Mouse (Mus musculus) hindbrain, postnatal 0 days (tissue): ENCODE results near the gene Gm45844. TPM values are rescaled to one million over a fixed set of nuclear protein-coding genes. Genes with fewer than 3 reads are reported as not detected.

Source experiments
- ATAC-seq: fragments of 200-750 bp; cut with Nextera tagmentation; 2 replicates; pipeline ENCODE4 v1.8.0; 2017; ENCODE audit warnings: mild to moderate bottlenecking, moderate TSS enrichment, moderate library complexity
- DNase-seq: peaks from one replicate; pipeline ENCODE4 v3.0.0-alpha.2; 2015; ENCODE audit warnings: low spot score
- H3K27ac ChIP-seq: fragments of 300-500 bp; sonication (generic); 2 replicates; pipeline ENCODE4 v1.5.1; 2014; ENCODE audit warnings: mild to moderate bottlenecking
- H3K27me3 ChIP-seq: fragments of 300-500 bp; sonication (generic); 2 replicates; pipeline ENCODE4 v1.6.1; 2014; ENCODE audit warnings: low read length, mixed read lengths; ENCODE audit not compliant: insufficient read depth
- H3K36me3 ChIP-seq: fragments of 300-500 bp; sonication (generic); 2 replicates; pipeline ENCODE4 v1.6.1; 2014; ENCODE audit warnings: low read length, mixed read lengths; ENCODE audit not compliant: insufficient read depth
- H3K4me1 ChIP-seq: fragments of 300-500 bp; sonication (generic); 2 replicates; pipeline ENCODE4 v1.6.1; 2014; ENCODE audit warnings: antibody characterized with exemption, low read length, mixed read lengths; ENCODE audit not compliant: insufficient read depth
- H3K4me2 ChIP-seq: fragments of 300-500 bp; sonication (generic); 2 replicates; pipeline ENCODE4 v1.6.1; 2014; ENCODE audit warnings: low read depth, mild to moderate bottlenecking, low read length, moderate library complexity, mixed read lengths
- H3K4me3 ChIP-seq: fragments of 300-500 bp; sonication (generic); 2 replicates; pipeline ENCODE4 v1.5.1; 2014; ENCODE audit warnings: low read length
- H3K9ac ChIP-seq: fragments of 300-500 bp; sonication (generic); replicated peaks from 2 replicates; pipeline ENCODE4 v1.6.1; 2014; ENCODE audit warnings: mild to moderate bottlenecking, low read length, moderate library complexity, mixed read lengths
- H3K9me3 ChIP-seq: fragments of 300-500 bp; sonication (generic); 2 replicates; pipeline ENCODE4 v1.6.1; 2016; ENCODE audit warnings: low read length, mixed read lengths
- CTCF ChIP-seq: IDR thresholded peaks from 2 replicates; pipeline ENCODE4 v1.5.1; 2016; ENCODE audit warnings: antibody characterized with exemption, control low read depth, low read depth
- WGBS: fragments of 180-500 bp; shearing (Covaris S2); extraction: QIAGEN DNeasy Blood & Tissue Kit; methylation state at CpG from one replicate; pipeline ENCODE4 v1.1.7; 2014; 5-methylcytosine and 5-hydroxymethylcytosine counted together
- microRNA-seq, 2 experiments: library from miRNA; unstranded; fragments of <30 nt; microRNA quantifications; one replicate each; pipeline ENCODE4; 2016
- polyA plus RNA-seq: library from polyadenylated mRNA; unstranded; fragments of >200 nt; fragmentation: Nextera tagmentation; extraction: Ambion mirVana; gene quantifications from 2 replicates; pipeline ENCODE4 v1.2.1, GENCODE M21; 2015
- total RNA-seq: library from RNA; depleted of rRNA; stranded (reverse); fragments of >200 nt; gene quantifications from 2 replicates; pipeline ENCODE4 v1.2.3, GENCODE M21; 2014; rRNA removed

Gm45844 gene
- total and polyA plus RNA-seq, 2 experiments from 2014 or later, result 8.5 to 13.6 TPM

DNA sequence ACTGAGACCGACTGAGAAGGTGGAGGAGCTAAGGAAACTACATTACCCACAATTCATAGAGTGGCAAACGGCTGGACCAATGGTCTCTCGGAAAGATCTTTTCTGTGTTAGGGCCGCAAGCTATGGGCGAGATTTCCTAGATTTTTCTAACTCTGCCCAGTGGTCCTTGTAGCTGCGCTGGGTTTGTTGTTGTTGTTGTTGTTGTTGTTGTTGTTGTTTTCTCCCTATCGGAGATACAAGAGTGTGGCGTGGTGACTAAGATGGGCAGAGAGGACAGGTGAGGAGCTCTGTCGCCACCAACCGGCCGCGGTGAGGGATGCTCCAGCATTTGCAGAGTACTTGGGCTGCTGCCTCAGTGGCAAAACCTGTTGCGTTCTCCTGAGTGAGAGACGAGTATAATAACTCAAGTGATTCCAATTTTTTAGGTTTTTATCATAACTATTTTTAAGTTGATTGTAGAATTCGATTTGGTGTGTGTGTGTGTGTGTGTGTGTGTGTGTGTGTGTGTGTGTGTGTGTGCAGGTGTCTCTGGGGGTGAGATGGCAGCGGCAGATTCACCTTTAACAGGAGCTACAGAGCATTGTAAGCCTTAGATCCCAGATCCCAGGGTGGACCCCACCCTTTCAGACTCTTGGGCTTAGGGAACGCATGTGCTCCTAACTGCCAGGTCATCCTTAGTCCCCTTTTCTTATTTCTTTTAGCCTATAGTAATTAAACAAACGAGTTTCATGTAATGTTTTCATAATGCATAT lies 89.7 kb downstream of the Gm45844 start:
- H3K36me3 ChIP-seq, result 0 out of 2 replicates have a peak, but pooled peaks cover 4% of the 10 kb centered on the region
- DNase-seq (peak; percentile 82), ATAC-seq (peak; percentile 97)
- no peaks in the 10 kb centered on the region for H3K27me3 ChIP-seq
- H3K9ac ChIP-seq, result 0 out of 2 replicates have a peak overlapping the region, but pooled peaks have one; percentile 14
- H3K9me3 ChIP-seq, result no peaks in the 10 kb centered on the region
- peak overlapping the region; percentile 50 for H3K4me2 ChIP-seq
- H3K4me3 ChIP-seq, result peak overlapping the region; percentile 50
- no peaks in the 10 kb centered on the region for H3K4me1 ChIP-seq
- no peak overlapping the region for H3K27ac ChIP-seq
- WGBS, result 13% methylated on average over 18 of the region's 18 CpGs
- peak; percentile 82 for TF ChIP-seq CTCF

DNA sequence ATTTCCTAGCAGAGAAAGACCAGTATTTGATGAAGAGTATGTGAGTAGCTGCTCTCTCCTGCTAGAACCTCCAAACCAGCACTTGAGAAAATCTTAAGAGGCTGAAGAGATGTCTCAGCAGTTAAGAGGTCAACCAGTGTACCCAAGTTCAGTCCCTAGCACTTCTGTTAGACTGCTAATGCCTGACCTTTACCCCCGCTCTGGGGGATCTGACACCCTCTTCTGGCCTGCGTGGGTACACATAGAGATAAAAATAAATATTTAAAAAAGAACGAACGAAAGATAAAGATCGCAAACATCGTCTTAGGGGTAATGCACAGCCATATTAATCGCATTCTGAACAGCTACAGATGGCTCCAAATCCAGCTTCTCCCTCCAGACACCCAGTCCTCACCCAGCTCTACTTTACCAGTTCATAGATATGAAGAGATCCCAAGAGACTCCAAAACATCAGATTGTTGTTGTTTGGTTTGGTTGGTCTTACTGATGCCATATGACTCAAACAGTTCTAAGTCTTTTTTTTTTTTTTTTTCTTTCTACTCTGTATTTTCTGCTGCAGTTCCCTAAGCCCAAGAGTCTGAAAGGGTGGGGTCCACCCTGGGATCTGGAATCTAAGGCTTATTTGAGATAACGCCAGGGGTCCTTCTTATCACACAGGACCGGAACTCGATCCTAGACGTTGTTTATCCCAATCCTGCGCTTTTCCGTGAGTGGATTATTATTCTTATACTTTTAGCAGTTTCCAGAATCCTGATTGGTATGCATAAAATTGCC lies 90.5 kb downstream of the Gm45844 start:
- H3K4me3 ChIP-seq, result peak overlapping the region; percentile 50
- peak overlapping the region; percentile 50 for H3K4me2 ChIP-seq
- H3K9ac ChIP-seq, result 0 out of 2 replicates have a peak overlapping the region, but pooled peaks have one; percentile 14
- H3K36me3 ChIP-seq, result peaks cover 10% of the 10 kb centered on the region; the same call in 1 of the 2 replicates
- 39% methylated on average over 13 of the region's 13 CpGs for WGBS
- no peak for TF ChIP-seq CTCF
- H3K27ac ChIP-seq, result no peak overlapping the region
- no peaks in the 10 kb centered on the region for H3K27me3 ChIP-seq
- DNase-seq (no peak), ATAC-seq (peak; percentile 75)
- H3K9me3 ChIP-seq, result no peaks in the 10 kb centered on the region
- H3K4me1 ChIP-seq, result no peaks in the 10 kb centered on the region

DNA sequence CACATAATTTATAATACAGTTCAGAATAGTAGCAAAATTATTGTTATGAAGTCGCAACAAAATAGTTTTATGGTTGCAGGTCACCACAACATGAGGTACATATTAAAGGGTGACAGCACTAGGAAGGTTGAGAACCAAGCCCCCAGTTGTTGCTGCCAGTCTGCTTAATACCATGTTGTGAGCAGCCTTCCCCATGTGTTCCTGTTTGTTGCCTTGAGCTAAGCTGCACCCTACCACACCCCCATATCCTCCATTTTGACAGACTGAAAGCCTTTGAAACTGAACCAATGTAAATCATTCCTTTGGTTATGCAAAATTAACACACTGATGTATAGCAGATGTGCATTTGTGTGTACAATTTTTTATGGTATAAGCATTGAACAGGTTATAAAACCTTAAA lies 92.2 kb downstream of the Gm45844 start:
- H3K27ac ChIP-seq, result no peak overlapping the region
- DNase-seq (no peak), ATAC-seq (no peak)
- H3K9me3 ChIP-seq, result no peaks in the 10 kb centered on the region
- no peak overlapping the region for H3K4me3 ChIP-seq
- no peak overlapping the region for H3K9ac ChIP-seq
- TF ChIP-seq CTCF, result no peak
- no peaks in the 10 kb centered on the region for H3K4me1 ChIP-seq
- H3K27me3 ChIP-seq, result no peaks in the 10 kb centered on the region
- H3K36me3 ChIP-seq, result peaks cover 26% of the 10 kb centered on the region
- no peak overlapping the region for H3K4me2 ChIP-seq
- WGBS, result 92% methylated on average over 1 of the region's 1 CpGs

DNA sequence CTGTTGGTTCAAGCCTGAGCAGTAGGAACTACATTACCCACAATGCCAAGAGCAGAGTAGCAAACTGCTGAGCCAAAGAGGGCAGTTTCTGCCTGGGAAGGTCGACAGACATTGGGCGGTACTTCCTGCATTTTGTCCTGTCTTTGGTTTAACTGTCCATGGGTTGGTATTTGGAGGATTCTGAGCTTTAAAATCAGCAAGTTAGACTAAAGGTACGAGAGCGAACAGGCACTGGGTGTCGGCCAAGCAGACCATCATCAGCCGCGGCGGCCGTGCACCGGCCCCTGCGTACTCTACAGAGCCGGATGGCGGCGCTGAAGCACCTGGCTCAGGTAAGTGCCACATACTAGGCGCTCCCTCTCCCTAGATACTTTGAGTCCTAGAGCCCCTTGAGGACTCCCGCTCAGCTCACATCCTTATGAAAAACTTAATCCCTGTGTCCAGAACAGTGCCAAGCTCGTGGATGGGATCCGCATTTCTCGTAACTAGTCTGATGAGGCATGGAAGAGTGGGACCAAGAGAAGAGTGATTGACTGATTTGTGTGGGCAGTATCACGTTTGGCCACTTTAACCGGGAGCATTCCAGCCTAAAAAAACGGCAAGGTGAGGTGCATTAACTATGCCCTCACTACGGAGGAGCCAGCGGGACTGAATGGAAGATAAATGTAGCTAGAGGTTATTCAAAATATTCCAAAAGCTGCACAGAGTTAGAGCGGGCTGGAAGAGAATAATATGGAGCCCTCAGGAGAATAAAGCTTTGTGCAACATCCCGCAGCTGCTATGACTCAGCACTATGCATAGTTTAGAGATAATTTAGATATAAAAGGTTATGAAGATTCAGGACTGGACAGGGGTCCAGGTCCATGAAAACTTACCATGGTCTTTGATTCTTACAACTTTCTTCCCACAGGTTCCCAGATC lies 106.6 kb downstream of the Gm45844 start, which contains the start of gene Zfp418:
Gene Zfp418 (plus strand): TSS at position 104 of the 921 bp plus-strand sequence.
- Histone ChIP-seq H3K36me3 (no peaks in the 10 kb centered on the region), H3K9ac (peak within 1 kb of the TSS; percentile 62), H3K27me3 (no peaks in the 10 kb centered on the region), H3K4me2 (peak within 1 kb of the TSS; percentile 79), H3K4me3 (peak within 1 kb of the TSS; percentile 82), H3K9me3 (no peaks in the 10 kb centered on the region), H3K4me1 (peaks cover 4% of the 10 kb centered on the region; the same call in 1 of the 2 replicates), H3K27ac (peak within 1 kb of the TSS; percentile 62; the same call in 1 of the 2 replicates)
- DNase-seq (peak; percentile 88), ATAC-seq (peak; percentile 99)
- TF ChIP-seq CTCF, result peak; percentile 43
- under 1% methylated on average over 26 of the region's 26 CpGs for WGBS

Small RNAs within 50 kb of the gene (microRNA-seq; reads per million reads assigned to microRNA genes)
- 1.9 to 2.1 reads per million in 2 experiments for gene Mir5620

Other genes with a start within 250 kb of the Gm45844 start
- gene Zfp954, start 156.8 kb downstream of the Gm45844 start, total RNA-seq, result 15.8 and 20.0 TPM in 2 replicates
- gene Zfp954, start 156.8 kb downstream of the Gm45844 start, polyA plus RNA-seq, result 11.2 and 12.1 TPM in 2 replicates
- 1.7 and 2.8 TPM in 2 replicates for gene Zfp773, start 141.5 kb downstream of the Gm45844 start, total RNA-seq
- 3.2 and 3.5 TPM in 2 replicates for gene Zfp773, start 141.5 kb downstream of the Gm45844 start, polyA plus RNA-seq
- gene Zfp418, start 107.0 kb downstream of the Gm45844 start, total RNA-seq, result 2.8 and 5.1 TPM in 2 replicates
- 1.1 and 1.4 TPM in 2 replicates for gene Zfp418, start 107.0 kb downstream of the Gm45844 start, polyA plus RNA-seq
- 6.7 and 7.9 TPM in 2 replicates for gene Zfp772, start 68.3 kb downstream of the Gm45844 start, total RNA-seq
- gene Zfp772, start 68.3 kb downstream of the Gm45844 start, polyA plus RNA-seq, result 5.8 and 6.2 TPM in 2 replicates
- 1.3 and 2.3 TPM in 2 replicates for gene Vmn2r29, start 31.0 kb downstream of the Gm45844 start, total RNA-seq
- gene Vmn2r29, start 31.0 kb downstream of the Gm45844 start, polyA plus RNA-seq, result 0.55 and 0.93 TPM in 2 replicates
- 155 and 166 TPM in 2 replicates for gene Clcn4, start 22.6 kb upstream of the Gm45844 start, total RNA-seq
- gene Clcn4, start 22.6 kb upstream of the Gm45844 start, polyA plus RNA-seq, result 188 and 195 TPM in 2 replicates
- gene Vmn2r30, start 59.3 kb upstream of the Gm45844 start, total RNA-seq, result not detected in 2 replicates
- gene Vmn2r30, start 59.3 kb upstream of the Gm45844 start, polyA plus RNA-seq, result not detected in 2 replicates
- not detected in 2 replicates for gene Gm45783, start 96.3 kb upstream of the Gm45844 start, total RNA-seq
- gene Gm45783, start 96.3 kb upstream of the Gm45844 start, polyA plus RNA-seq, result not detected in 2 replicates
- gene Vmn2r31, start 121.4 kb upstream of the Gm45844 start, total RNA-seq, result not detected in 2 replicates
- not detected in 2 replicates for gene Vmn2r31, start 121.4 kb upstream of the Gm45844 start, polyA plus RNA-seq
- not detected in 2 replicates for gene Vmn2r32, start 201.7 kb upstream of the Gm45844 start, total RNA-seq
- gene Vmn2r32, start 201.7 kb upstream of the Gm45844 start, polyA plus RNA-seq, result not detected in 2 replicates